ENCODE assay signal across 20 mouse cellular contexts in the genomic region with DNA sequence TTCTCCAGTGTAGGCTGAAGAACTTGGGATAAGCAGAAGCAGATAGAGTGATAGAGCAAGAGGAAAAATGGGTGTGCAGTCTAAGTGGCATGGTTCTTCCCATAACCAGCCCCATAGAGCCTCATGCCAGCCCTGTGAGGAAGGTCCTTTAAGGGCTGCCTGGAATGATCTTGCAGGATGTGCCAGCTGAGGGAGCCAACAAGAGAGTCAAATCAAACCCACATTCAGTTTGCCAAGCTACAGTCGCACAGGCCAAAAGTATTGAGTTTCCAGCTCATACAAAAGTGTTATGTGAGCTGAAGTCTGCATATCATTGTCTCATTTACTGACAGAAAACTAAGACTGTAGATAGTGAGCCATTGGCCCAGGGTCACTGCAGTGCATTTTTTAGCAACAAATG. TPM values are rescaled to one million over a fixed set of nuclear protein-coding genes. Genes with fewer than 3 reads are reported as not detected.
DNase-seq lines count a peak whose midpoint lies in the region; ATAC-seq lines count a peak whose summit lies in the region.
"Had no signal": no experiment of that assay in that cellular context is flagged by ENCODE, and none has a peak within 500 bp of the region (broad histone marks: within the 10 kb centered on the region; RNA-seq: fewer than 3 reads in every experiment).

No protein-coding gene starts in this region.

- no peak overlapping the region for H3K4me3 ChIP-seq in heart, embryonic 12.5 days
- H3K4me3 ChIP-seq: hindbrain, embryonic 13.5 days; limb, embryonic 15.5 days; midbrain, embryonic 10.5 days; myocyte had no signal

- H3K27me3 ChIP-seq in heart, embryonic 12.5 days (replicated peaks) = no peaks in the 10 kb centered on the region
- H3K27me3 ChIP-seq: hindbrain, embryonic 13.5 days; limb, embryonic 15.5 days had no signal

- DNase-seq in adrenal gland, postnatal 14 days = peak; percentile 52
- no peak for DNase-seq in adrenal gland, postnatal 4 days (ENCODE audit: low spot score in 2 of 2)
- DNase-seq in heart, postnatal 4 days = peak; percentile 13
- DNase-seq in right cerebral cortex, adult 18-20 months = peak; percentile 29
- DNase-seq in right cerebral cortex, postnatal 25 days = no peak
- DNase-seq in kidney, postnatal 14 days = no peak
- DNase-seq: adrenal gland, postnatal 25 days; kidney, postnatal 36 days; lung, adult 2 months; thymus, postnatal 25 days had no signal

- peaks cover 19% of the 10 kb centered on the region for H3K9me3 ChIP-seq in heart, embryonic 12.5 days (replicated peaks)
- H3K9me3 ChIP-seq: limb, embryonic 15.5 days had no signal

- peaks cover 25% of the 10 kb centered on the region for H3K4me1 ChIP-seq in heart, embryonic 12.5 days (replicated peaks)
- H3K4me1 ChIP-seq: limb, embryonic 15.5 days had no signal

- 0 out of 2 replicates have a peak, but pooled peaks cover 5% of the 10 kb centered on the region for H3K36me3 ChIP-seq in heart, embryonic 12.5 days
- H3K36me3 ChIP-seq: hindbrain, embryonic 13.5 days; limb, embryonic 15.5 days; midbrain, embryonic 10.5 days had no signal

- 77% methylated on average over 1 of the region's 1 CpGs for WGBS in heart, embryonic 12.5 days

- H3K4me2 ChIP-seq in heart, embryonic 12.5 days = no peak overlapping the region
- H3K4me2 ChIP-seq: heart, embryonic 11.5 days; hindbrain, embryonic 13.5 days; limb, embryonic 15.5 days had no signal

- no peak overlapping the region for H3K27ac ChIP-seq in heart, embryonic 12.5 days (ENCODE audit: poor library complexity, severe bottlenecking)
- H3K27ac ChIP-seq: hindbrain, embryonic 13.5 days; limb, embryonic 15.5 days; midbrain, embryonic 10.5 days had no signal

- no peak for ATAC-seq in heart, embryonic 12.5 days (ENCODE audit: insufficient number of reproducible peaks, low FRiP score)
- ATAC-seq in activated CD4-positive, CD25-positive, alpha-beta regulatory T cell, adult 4 months = no peak
- ATAC-seq: intestine, postnatal 0 days had no signal

- no peak overlapping the region for H3K9ac ChIP-seq in heart, embryonic 12.5 days
- H3K9ac ChIP-seq: hindbrain, embryonic 13.5 days; limb, embryonic 15.5 days had no signal

RNA-seq across cellular contexts. Expression of a gene that starts 53.7 kb away (rescaled TPM):
- total RNA-seq in adrenal gland, postnatal 14 days (2021) = not detected in 2 replicates
- total RNA-seq in adrenal gland, postnatal 4 days (2021) = 1 to 10 TPM in 1 of 2 experiments, not detected in 1; 1.1 TPM
- not detected for total RNA-seq in heart, postnatal 4 days (2021)
- polyA plus RNA-seq in heart, embryonic 12.5 days (2016; fragmentation: Nextera tagmentation; extraction: Ambion mirVana) = not detected in 2 replicates
- polyA plus RNA-seq in activated CD4-positive, CD25-positive, alpha-beta regulatory T cell, adult 4 months (2017; shearing (Covaris generic)) = 10 to 100 TPM in 1 of 2 experiments, 1 to 10 TPM in 1; 4.3 to 14.9 TPM
- total RNA-seq: adrenal gland, postnatal 25 days; left cerebral cortex, adult 8-10 months had no signal
- polyA plus RNA-seq: heart, embryonic 11.5 days; hindbrain, embryonic 13.5 days; intestine, postnatal 0 days; limb, embryonic 15.5 days; midbrain, embryonic 10.5 days; stomach, embryonic 16.5 days had no signal

Comparison
In these comparisons a context has a peak if more than half of its experiments do, and no peak if none do; other contexts are left out.
1. DNase-seq: peak in adrenal gland, postnatal 14 days (single experiment), heart, postnatal 4 days (single experiment) and right cerebral cortex, adult 18-20 months (single experiment); none in adrenal gland, postnatal 4 days (0 of 2), right cerebral cortex, postnatal 25 days (single experiment) and kidney, postnatal 14 days (single experiment).